Mouse (Mus musculus) heart, embryonic 15.5 days (tissue): ENCODE results near the gene Tsc2. TPM values are rescaled to one million over a fixed set of nuclear protein-coding genes. Genes with fewer than 3 reads are reported as not detected.

Experiments
- ATAC-seq: fragments of 200-750 bp; cut with Nextera tagmentation; replicated peaks from 2 replicates; pipeline ENCODE4 v1.8.0; 2017; ENCODE audit warnings: low read depth, moderate TSS enrichment; ENCODE audit not compliant: insufficient number of reproducible peaks, insufficient read depth, low FRiP score
- H3K27ac ChIP-seq: fragments of 300-500 bp; sonication (generic); 2 replicates; pipeline ENCODE4 v1.5.1; 2015; ENCODE audit warnings: mild to moderate bottlenecking, inconsistent platforms
- H3K27me3 ChIP-seq: fragments of 300-500 bp; sonication (generic); 2 replicates; pipeline ENCODE4 v1.6.1; 2015; ENCODE audit warnings: inconsistent platforms
- H3K36me3 ChIP-seq: fragments of 300-500 bp; sonication (generic); 2 replicates; pipeline ENCODE4 v1.6.1; 2015; ENCODE audit warnings: mild to moderate bottlenecking, inconsistent platforms
- H3K4me1 ChIP-seq: fragments of 300-500 bp; sonication (generic); replicated peaks from 2 replicates; pipeline ENCODE4 v1.6.1; 2015; ENCODE audit warnings: inconsistent platforms
- H3K4me2 ChIP-seq: fragments of 300-500 bp; sonication (generic); 2 replicates; pipeline ENCODE4 v1.6.1; 2015; ENCODE audit warnings: inconsistent platforms, mild to moderate bottlenecking, moderate library complexity
- H3K4me3 ChIP-seq: fragments of 300-500 bp; sonication (generic); 2 replicates; pipeline ENCODE4 v1.5.1; 2015; ENCODE audit warnings: mild to moderate bottlenecking, inconsistent platforms
- H3K9ac ChIP-seq: fragments of 300-500 bp; sonication (generic); 2 replicates; pipeline ENCODE4 v1.6.1; 2015; ENCODE audit warnings: mild to moderate bottlenecking, inconsistent platforms
- H3K9me3 ChIP-seq: fragments of 300-500 bp; sonication (generic); replicated peaks from 2 replicates; pipeline ENCODE4 v1.6.1; 2016; ENCODE audit warnings: inconsistent platforms
- WGBS: fragments of 180-500 bp; shearing (Covaris S2); methylation state at CpG from one replicate; pipeline ENCODE4 v1.1.7; 2015; ENCODE audit warnings: mixed read lengths; 5-methylcytosine and 5-hydroxymethylcytosine counted together
- polyA plus RNA-seq: library from polyadenylated mRNA; unstranded; fragments of >200 nt; fragmentation: Nextera tagmentation; extraction: Ambion mirVana; gene quantifications from 2 replicates; pipeline ENCODE4 v1.2.1, GENCODE M21; 2015

The Tsc2 gene
- polyA plus RNA-seq, 1 experiment from 2014 or later = 39.0 TPM

GRCm38 (mm10) chr17:24565792-24566191, 66.6 kb downstream of the Tsc2 start:
- H3K36me3 ChIP-seq = peaks cover 18% of the 10 kb centered on the region
- no peaks in the 10 kb centered on the region for H3K27me3 ChIP-seq
- H3K9ac ChIP-seq = no peak overlapping the region
- H3K9me3 ChIP-seq = no peaks in the 10 kb centered on the region
- H3K4me1 ChIP-seq = peaks cover 28% of the 10 kb centered on the region
- no peak overlapping the region for H3K4me3 ChIP-seq
- no peak overlapping the region for H3K4me2 ChIP-seq
- H3K27ac ChIP-seq = no peak overlapping the region
- WGBS = 87% methylated on average over 3 of the region's 3 CpGs
- no peak for ATAC-seq

- no peak overlapping the region for H3K4me3 ChIP-seq
- ATAC-seq = no peak
- peaks cover 35% of the 10 kb centered on the region for H3K4me1 ChIP-seq
- H3K9me3 ChIP-seq = no peaks in the 10 kb centered on the region
- H3K27me3 ChIP-seq = no peaks in the 10 kb centered on the region
- H3K4me2 ChIP-seq = no peak overlapping the region
- H3K9ac ChIP-seq = no peak overlapping the region
- H3K36me3 ChIP-seq = peaks cover 18% of the 10 kb centered on the region
- no peak overlapping the region for H3K27ac ChIP-seq
- WGBS = 86% methylated on average over 3 of the region's 3 CpGs
These were observed 67.3 kb downstream of the Tsc2 start for GRCm38 (mm10) chr17:24565092-24565491.

- peaks cover 12% of the 10 kb centered on the region for H3K36me3 ChIP-seq
- no peak overlapping the region for H3K27ac ChIP-seq
These were observed 68.0 kb downstream of the Tsc2 start for GRCm38 (mm10) chr17:24564422-24564821.

DNA sequence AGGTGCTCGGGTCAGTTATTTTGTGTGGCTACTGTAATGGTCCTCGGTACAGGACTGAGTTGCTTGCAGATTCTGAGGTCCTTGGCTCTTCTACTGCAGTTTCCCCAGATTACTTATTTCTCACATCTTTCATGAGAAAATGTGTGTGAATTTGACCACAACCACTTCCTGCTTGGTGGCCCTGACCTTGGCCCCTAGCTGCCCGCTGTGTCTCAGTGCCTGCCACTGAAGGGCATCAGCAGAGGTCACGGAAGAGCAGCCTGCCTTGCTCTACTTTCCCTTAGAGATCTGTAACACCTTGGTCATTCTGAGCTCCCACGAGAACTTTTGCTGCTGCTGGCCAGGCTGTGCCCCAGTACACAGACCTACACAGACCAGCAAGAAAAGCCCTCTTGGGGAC, 68.8 kb downstream of the Tsc2 start:
- Histone ChIP-seq H3K4me2 (no peak overlapping the region), H3K36me3 (peaks cover 4% of the 10 kb centered on the region; the same call in 1 of the 2 replicates), H3K9me3 (no peaks in the 10 kb centered on the region), H3K4me1 (peaks cover 46% of the 10 kb centered on the region), H3K27ac (no peak overlapping the region), H3K4me3 (no peak overlapping the region), H3K9ac (no peak overlapping the region), H3K27me3 (no peaks in the 10 kb centered on the region)
- no peak for ATAC-seq
- WGBS = 72% methylated on average over 5 of the region's 5 CpGs

More at GRCm38 (mm10) chr17:24564422-24564821, 68.0 kb downstream of the Tsc2 start:
- no peak overlapping the region for H3K4me2 ChIP-seq
- no peaks in the 10 kb centered on the region for H3K27me3 ChIP-seq
- no peak overlapping the region for H3K4me3 ChIP-seq
- H3K9ac ChIP-seq = no peak overlapping the region
- peaks cover 38% of the 10 kb centered on the region for H3K4me1 ChIP-seq
- no peak for ATAC-seq
- no peaks in the 10 kb centered on the region for H3K9me3 ChIP-seq
- WGBS = 89% methylated on average over 4 of the region's 4 CpGs

DNA sequence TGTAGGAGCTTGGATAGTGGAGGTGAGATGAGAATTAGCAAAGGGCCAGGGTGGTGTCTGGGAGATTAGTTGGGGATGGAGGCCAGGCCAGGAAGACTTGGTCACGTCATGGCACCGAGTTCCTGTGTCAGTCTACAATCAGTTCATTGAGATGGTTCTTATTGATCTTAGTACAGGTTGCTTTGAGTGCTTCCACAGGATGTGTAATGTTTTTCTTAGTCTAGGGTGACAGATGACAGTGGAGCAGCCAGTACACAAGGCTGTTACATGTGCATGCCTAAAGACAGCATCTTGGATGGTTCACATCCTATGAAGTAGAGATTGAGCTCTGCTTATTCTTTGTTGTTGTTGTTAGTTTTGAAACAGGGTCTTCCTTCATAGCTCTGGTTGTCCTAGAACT, 70.8 kb downstream of the Tsc2 start:
- WGBS = 90% methylated on average over 2 of the region's 2 CpGs
- no peak for ATAC-seq
- no peaks in the 10 kb centered on the region for H3K27me3 ChIP-seq
- H3K27ac ChIP-seq = no peak overlapping the region
- no peak overlapping the region for H3K9ac ChIP-seq
- H3K4me1 ChIP-seq = peaks cover 54% of the 10 kb centered on the region
- H3K4me3 ChIP-seq = no peak overlapping the region
- no peaks in the 10 kb centered on the region for H3K9me3 ChIP-seq
- no peaks in the 10 kb centered on the region; the same call in 1 of the 2 replicates for H3K36me3 ChIP-seq
- H3K4me2 ChIP-seq = no peak overlapping the region

- Histone ChIP-seq H3K4me1 (peaks cover 49% of the 10 kb centered on the region), H3K4me3 (no peak overlapping the region), H3K36me3 (no peaks in the 10 kb centered on the region; the same call in 1 of the 2 replicates), H3K27me3 (no peaks in the 10 kb centered on the region), H3K9ac (no peak overlapping the region), H3K4me2 (no peak overlapping the region), H3K9me3 (no peaks in the 10 kb centered on the region), H3K27ac (no peak overlapping the region; the same call in 1 of the 2 replicates)
- WGBS = 71% methylated on average over 5 of the region's 5 CpGs
- no peak for ATAC-seq
These were observed 72.0 kb downstream of the Tsc2 start for GRCm38 (mm10) chr17:24560301-24561028.

- no peaks in the 10 kb centered on the region for H3K27me3 ChIP-seq
- no peaks in the 10 kb centered on the region for H3K9me3 ChIP-seq
- H3K27ac ChIP-seq = peak overlapping the region; percentile 86
- no peak overlapping the region for H3K4me3 ChIP-seq
- H3K9ac ChIP-seq = no peak overlapping the region
- H3K4me2 ChIP-seq = peak overlapping the region; percentile 20
- 57% methylated on average over 3 of the region's 3 CpGs for WGBS
- peak; percentile 60 for ATAC-seq
- H3K4me1 ChIP-seq = peaks cover 49% of the 10 kb centered on the region
- no peaks in the 10 kb centered on the region for H3K36me3 ChIP-seq
These were observed 73.3 kb downstream of the Tsc2 start for GRCm38 (mm10) chr17:24559146-24559545.

DNA sequence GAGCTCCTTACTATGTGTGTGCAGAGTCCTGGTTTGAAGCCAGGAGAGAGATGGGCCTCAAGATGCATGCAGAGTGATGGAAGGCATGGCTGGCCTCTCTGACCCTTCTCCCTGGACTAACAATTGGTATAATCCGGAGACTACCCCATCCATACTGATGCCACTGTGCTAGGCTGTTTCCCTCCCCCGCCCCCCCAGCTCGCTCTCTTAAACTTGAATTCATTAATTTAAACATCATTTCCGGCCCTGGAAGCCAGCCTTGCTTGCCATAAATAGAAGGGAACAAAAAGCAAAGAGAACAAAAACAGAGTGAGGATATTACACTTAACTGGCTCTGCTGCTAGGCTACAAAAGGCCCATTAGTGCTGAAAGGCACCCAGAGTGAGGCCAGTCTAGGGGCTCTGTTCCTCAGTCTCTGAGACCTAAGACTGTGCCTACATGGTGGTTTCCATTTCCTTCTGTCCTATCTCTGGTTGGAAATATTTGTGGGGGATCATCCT, 73.8 kb downstream of the Tsc2 start:
- peak overlapping the region; percentile 20 for H3K4me2 ChIP-seq
- no peak overlapping the region for H3K9ac ChIP-seq
- ATAC-seq = peak; percentile 40; the same call in 1 of the 2 replicates
- peak overlapping the region; percentile 86 for H3K27ac ChIP-seq
- H3K9me3 ChIP-seq = no peaks in the 10 kb centered on the region
- peaks cover 46% of the 10 kb centered on the region for H3K4me1 ChIP-seq
- H3K4me3 ChIP-seq = no peak overlapping the region
- H3K36me3 ChIP-seq = no peaks in the 10 kb centered on the region
- no peaks in the 10 kb centered on the region for H3K27me3 ChIP-seq
- 51% methylated on average over 4 of the region's 4 CpGs for WGBS

- Histone ChIP-seq H3K27me3 (no peaks in the 10 kb centered on the region), H3K9ac (no peak overlapping the region), H3K4me3 (no peak overlapping the region), H3K27ac (peak overlapping the region; percentile 86), H3K36me3 (no peaks in the 10 kb centered on the region), H3K4me2 (no peak overlapping the region), H3K4me1 (peaks cover 43% of the 10 kb centered on the region), H3K9me3 (no peaks in the 10 kb centered on the region)
- 72% methylated on average over 7 of the region's 7 CpGs for WGBS
- ATAC-seq = no peak; the same call in 1 of the 2 replicates
These were observed 75.3 kb downstream of the Tsc2 start for GRCm38 (mm10) chr17:24557091-24557490.

GRCm38 (mm10) chr17:24551050-24551444, 81.4 kb downstream of the Tsc2 start:
- H3K36me3 ChIP-seq = no peaks in the 10 kb centered on the region
- H3K4me2 ChIP-seq = peak overlapping the region; percentile 77
- no peak overlapping the region for H3K27ac ChIP-seq
- H3K4me3 ChIP-seq = peak overlapping the region; percentile 80
- no peaks in the 10 kb centered on the region for H3K9me3 ChIP-seq
- ATAC-seq = no peak
- peaks cover 27% of the 10 kb centered on the region for H3K4me1 ChIP-seq
- H3K9ac ChIP-seq = peak overlapping the region; percentile 83
- 60% methylated on average over 3 of the region's 3 CpGs for WGBS
- no peaks in the 10 kb centered on the region for H3K27me3 ChIP-seq

GRCm38 (mm10) chr17:24550416-24551049, 81.9 kb downstream of the Tsc2 start:
- peak; percentile 66 for ATAC-seq
- under 1% methylated on average over 44 of the region's 44 CpGs for WGBS
- H3K4me1 ChIP-seq = peaks cover 27% of the 10 kb centered on the region
- no peaks in the 10 kb centered on the region for H3K36me3 ChIP-seq
- H3K4me3 ChIP-seq = peak overlapping the region; percentile 80
- peak overlapping the region; percentile 77 for H3K4me2 ChIP-seq
- H3K27me3 ChIP-seq = no peaks in the 10 kb centered on the region
- no peaks in the 10 kb centered on the region for H3K9me3 ChIP-seq
- peak overlapping the region; percentile 91 for H3K27ac ChIP-seq
- peak overlapping the region; percentile 83 for H3K9ac ChIP-seq
